Mouse (Mus musculus): ENCODE data around the gene Depdc1a.

- TF ChIP-seq CTCF (conservative IDR thresholded peaks at IDR 0.05; ENCODE audit: insufficient read depth, insufficient read length, low read depth, low read length) = no peak
- TF ChIP-seq POLR2A (IDR thresholded peaks at IDR 0.05; ENCODE audit: low read depth, low read length) = no peak
These were observed 19.8 kb upstream of the Depdc1a start for GRCm38 (mm10) chr3:159475465-159475864.
